Mouse (Mus musculus): ENCODE measurements around the gene Gm13178. TPM values are rescaled to one million over a fixed set of nuclear protein-coding genes. Genes with fewer than 3 reads are reported as not detected.

Gene Gm13178
- not detected for polyA plus RNA-seq (2017; shearing (Covaris generic))

GRCm38 (mm10) chr4:144721304-144721703 is at the start of gene Gm13178:
Gene Gm13178, minus strand, starts transcription at chr4:144721404.

GRCm38 (mm10) chr4:144686268-144686667 is 34.9 kb downstream of the Gm13178 start, which contains the start of gene Gm436:
Gene Gm436, minus strand, starts transcription at chr4:144686368.

Other genes starting within 250 kb of the Gm13178 start
- not detected for gene 9430007A20Rik, start 201.6 kb downstream of the Gm13178 start, polyA plus RNA-seq (2017; shearing (Covaris generic))
- not detected for gene Gm13124, start 156.3 kb downstream of the Gm13178 start, polyA plus RNA-seq (2017; shearing (Covaris generic))
- gene Aadacl4, start 107.7 kb downstream of the Gm13178 start, polyA plus RNA-seq (2017; shearing (Covaris generic)): not detected
- gene Gm436, start 35.0 kb downstream of the Gm13178 start, polyA plus RNA-seq (2017; shearing (Covaris generic)): not detected
- gene Gm438, start 65.2 kb upstream of the Gm13178 start, polyA plus RNA-seq (2017; shearing (Covaris generic)): not detected
- gene Dhrs3, start 171.4 kb upstream of the Gm13178 start, polyA plus RNA-seq (2017; shearing (Covaris generic)): 16.9 TPM